Mouse (Mus musculus) neural tube, embryonic 13.5 days (tissue): ENCODE measurements around the gene Nr0b2. TPM values are rescaled to one million over a fixed set of nuclear protein-coding genes. Genes with fewer than 3 reads are reported as not detected.

ENCODE experiments used
- ATAC-seq: fragments of 200-750 bp; cut with Nextera tagmentation; 2 replicates; pipeline ENCODE4 v1.8.0; 2017; ENCODE audit warnings: low read depth, mild to moderate bottlenecking, moderate TSS enrichment, moderate library complexity
- H3K27ac ChIP-seq: fragments of 300-500 bp; sonication (generic); replicated peaks from 2 replicates; pipeline ENCODE4 v1.5.1; 2015; ENCODE audit warnings: moderate library complexity, mild to moderate bottlenecking, inconsistent platforms
- H3K27me3 ChIP-seq: fragments of 300-500 bp; sonication (generic); 2 replicates; pipeline ENCODE4 v1.6.1; 2015; ENCODE audit warnings: mild to moderate bottlenecking, inconsistent platforms
- H3K36me3 ChIP-seq: fragments of 300-500 bp; sonication (generic); 2 replicates; pipeline ENCODE4 v1.6.1; 2015; ENCODE audit warnings: mild to moderate bottlenecking, inconsistent platforms
- H3K4me1 ChIP-seq: fragments of 300-500 bp; sonication (generic); replicated peaks from 2 replicates; pipeline ENCODE4 v1.6.1; 2015; ENCODE audit warnings: inconsistent platforms
- H3K4me2 ChIP-seq: fragments of 300-500 bp; sonication (generic); 2 replicates; pipeline ENCODE4 v1.6.1; 2015; ENCODE audit warnings: inconsistent platforms, mild to moderate bottlenecking, moderate library complexity
- H3K4me3 ChIP-seq: fragments of 300-500 bp; sonication (generic); 2 replicates; pipeline ENCODE4 v1.5.1; 2015; ENCODE audit warnings: mild to moderate bottlenecking, inconsistent platforms
- H3K9ac ChIP-seq: fragments of 300-500 bp; sonication (generic); 2 replicates; pipeline ENCODE4 v1.6.1; 2015; ENCODE audit warnings: moderate library complexity, mild to moderate bottlenecking, inconsistent platforms
- H3K9me3 ChIP-seq: fragments of 300-500 bp; sonication (generic); 2 replicates; pipeline ENCODE4 v1.6.1; 2016; ENCODE audit warnings: inconsistent platforms
- WGBS: fragments of 180-500 bp; shearing (Covaris S2); methylation state at CpG from one replicate; pipeline ENCODE4 v1.1.7; 2015; 5-methylcytosine and 5-hydroxymethylcytosine counted together
- microRNA-seq: library from miRNA; unstranded; fragments of <30 nt; microRNA quantifications from one replicate; pipeline ENCODE4, GENCODE M21; 2016
- polyA plus RNA-seq: library from polyadenylated mRNA; unstranded; fragments of >200 nt; fragmentation: Nextera tagmentation; extraction: Ambion mirVana; gene quantifications from 2 replicates; pipeline ENCODE4 v1.2.1, GENCODE M21; 2015

The Nr0b2 gene
- polyA plus RNA-seq, 1 experiment from 2014 or later, result not detected

GRCm38 (mm10) chr4:133599116-133599515, 45.9 kb downstream of the Nr0b2 start:
- H3K4me1 ChIP-seq, result peaks cover 18% of the 10 kb centered on the region
- no peaks in the 10 kb centered on the region for H3K9me3 ChIP-seq
- no peak overlapping the region for H3K27ac ChIP-seq
- peak overlapping the region; percentile 61 for H3K9ac ChIP-seq
- 29% methylated on average over 7 of the region's 7 CpGs for WGBS
- no peak for ATAC-seq
- peak overlapping the region; percentile 44 for H3K4me3 ChIP-seq
- peaks cover 11% of the 10 kb centered on the region for H3K36me3 ChIP-seq
- H3K27me3 ChIP-seq, result peaks cover 69% of the 10 kb centered on the region
- peak overlapping the region; percentile 67 for H3K4me2 ChIP-seq

GRCm38 (mm10) chr4:133599571-133600073, 46.4 kb downstream of the Nr0b2 start:
- H3K4me3 ChIP-seq, result peak overlapping the region; percentile 44

DNA sequence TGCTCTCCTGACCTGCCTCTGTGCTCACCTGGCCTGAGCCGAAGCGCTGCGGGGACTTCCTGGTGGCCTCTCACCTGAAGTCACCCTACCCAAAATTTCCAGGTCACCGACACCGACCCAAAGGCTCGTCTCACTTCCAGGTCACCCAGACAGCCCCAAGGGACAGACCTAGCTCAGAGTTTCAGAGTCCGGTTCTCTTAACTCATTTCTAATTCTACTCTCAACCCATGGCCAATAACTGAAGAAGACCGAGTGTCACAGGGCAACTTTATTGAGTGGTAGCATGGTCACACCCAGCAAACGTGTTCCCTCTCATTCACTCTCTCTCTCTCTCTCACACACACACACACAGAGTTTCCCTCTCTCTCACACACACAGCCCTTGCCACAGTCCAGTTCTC, 47.1 kb downstream of the Nr0b2 start:
- Histone ChIP-seq H3K4me3 (peak overlapping the region; percentile 44), H3K9me3 (no peaks in the 10 kb centered on the region), H3K27ac (no peak overlapping the region), H3K4me1 (peaks cover 18% of the 10 kb centered on the region), H3K27me3 (peaks cover 69% of the 10 kb centered on the region), H3K4me2 (peak overlapping the region; percentile 67), H3K36me3 (peaks cover 17% of the 10 kb centered on the region), H3K9ac (no peak overlapping the region)
- ATAC-seq, result no peak
- WGBS, result 19% methylated on average over 9 of the region's 9 CpGs

More at GRCm38 (mm10) chr4:133599571-133600073, 46.4 kb downstream of the Nr0b2 start:
- peak; percentile 94 for ATAC-seq
- under 1% methylated on average over 50 of the region's 50 CpGs for WGBS
- Histone ChIP-seq H3K4me1 (peaks cover 18% of the 10 kb centered on the region), H3K9me3 (no peaks in the 10 kb centered on the region), H3K4me2 (peak overlapping the region; percentile 67), H3K27ac (no peak overlapping the region), H3K9ac (peak overlapping the region; percentile 61), H3K36me3 (peaks cover 14% of the 10 kb centered on the region), H3K27me3 (peaks cover 69% of the 10 kb centered on the region)

GRCm38 (mm10) chr4:133601721-133602218, 48.6 kb downstream of the Nr0b2 start, which contains the start of gene Sfn:
TSS of gene Sfn (minus strand) at chr4:133602168.
- peaks cover 32% of the 10 kb centered on the region for H3K36me3 ChIP-seq
- H3K4me2 ChIP-seq, result peak within 1 kb of the TSS; percentile 12; the same call in 1 of the 2 replicates
- WGBS, result under 1% methylated on average over 16 of the region's 16 CpGs
- no peak within 1 kb of the TSS for H3K9ac ChIP-seq
- ATAC-seq, result no peak
- no peak within 1 kb of the TSS for H3K27ac ChIP-seq
- H3K4me1 ChIP-seq, result peaks cover 18% of the 10 kb centered on the region
- no peaks in the 10 kb centered on the region for H3K9me3 ChIP-seq
- no peak within 1 kb of the TSS for H3K4me3 ChIP-seq
- peaks cover 69% of the 10 kb centered on the region for H3K27me3 ChIP-seq

DNA sequence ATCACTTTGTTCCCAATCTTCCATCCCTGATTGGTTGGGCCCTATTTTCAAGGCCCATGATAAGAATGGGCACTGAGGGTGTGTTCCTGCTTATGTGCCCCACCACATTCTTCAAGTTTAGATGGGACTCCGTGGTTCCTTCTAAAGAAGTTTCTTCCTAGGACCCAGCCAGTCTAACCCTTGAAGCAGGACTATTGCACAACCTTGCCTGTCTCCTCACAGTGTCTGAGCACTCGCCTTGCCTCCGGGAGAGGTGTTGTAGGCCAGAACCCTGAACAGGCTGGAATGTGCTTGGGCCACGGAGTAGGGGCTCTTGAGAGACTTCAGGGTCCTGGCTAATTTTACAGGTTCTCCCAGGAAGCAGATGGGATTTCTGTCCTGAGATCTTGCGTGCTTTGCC, 49.9 kb downstream of the Nr0b2 start:
- H3K9ac ChIP-seq, result no peak overlapping the region
- peaks cover 58% of the 10 kb centered on the region for H3K27me3 ChIP-seq
- H3K4me2 ChIP-seq, result no peak overlapping the region
- peaks cover 43% of the 10 kb centered on the region for H3K36me3 ChIP-seq
- H3K4me1 ChIP-seq, result peaks cover 18% of the 10 kb centered on the region
- 90% methylated on average over 5 of the region's 5 CpGs for WGBS
- H3K9me3 ChIP-seq, result no peaks in the 10 kb centered on the region
- no peak overlapping the region for H3K4me3 ChIP-seq
- no peak for ATAC-seq
- H3K27ac ChIP-seq, result no peak overlapping the region

GRCm38 (mm10) chr4:133604175-133604574, 51.0 kb downstream of the Nr0b2 start:
- ATAC-seq, result no peak
- Histone ChIP-seq H3K4me3 (no peak overlapping the region), H3K9ac (no peak overlapping the region), H3K4me1 (peaks cover 16% of the 10 kb centered on the region), H3K4me2 (no peak overlapping the region), H3K9me3 (no peaks in the 10 kb centered on the region), H3K27ac (no peak overlapping the region), H3K27me3 (peaks cover 47% of the 10 kb centered on the region), H3K36me3 (peaks cover 52% of the 10 kb centered on the region)
- WGBS, result 88% methylated on average over 7 of the region's 7 CpGs

DNA sequence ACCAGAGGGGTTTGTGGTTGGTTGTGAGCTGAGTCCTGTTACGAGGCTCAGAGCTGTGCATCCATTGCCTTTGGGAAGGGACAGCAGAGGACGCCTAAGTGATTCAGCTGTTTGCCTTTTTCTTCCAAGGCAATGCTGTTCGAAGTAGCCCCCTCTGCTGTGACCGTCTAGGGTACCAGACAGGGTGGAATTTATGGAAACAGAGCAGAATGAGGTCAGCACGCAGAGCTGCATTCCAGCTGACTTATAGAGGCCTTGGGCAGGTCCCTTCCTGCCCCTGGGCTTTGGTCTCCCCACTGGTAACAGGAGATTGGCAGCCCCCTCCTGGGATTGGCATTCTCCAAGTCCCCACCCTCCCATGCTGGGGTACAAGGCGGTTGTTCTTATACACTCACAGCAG, 51.7 kb downstream of the Nr0b2 start:
- H3K4me3 ChIP-seq, result no peak overlapping the region
- peaks cover 40% of the 10 kb centered on the region for H3K27me3 ChIP-seq
- H3K27ac ChIP-seq, result no peak overlapping the region
- H3K9me3 ChIP-seq, result no peaks in the 10 kb centered on the region
- H3K4me1 ChIP-seq, result peaks cover 10% of the 10 kb centered on the region
- no peak overlapping the region for H3K4me2 ChIP-seq
- ATAC-seq, result no peak
- no peak overlapping the region for H3K9ac ChIP-seq
- 66% methylated on average over 6 of the region's 6 CpGs for WGBS
- peaks cover 57% of the 10 kb centered on the region for H3K36me3 ChIP-seq

GRCm38 (mm10) chr4:133605330-133605729, 52.2 kb downstream of the Nr0b2 start:
- ATAC-seq, result no peak
- Histone ChIP-seq H3K27me3 (peaks cover 36% of the 10 kb centered on the region), H3K27ac (no peak overlapping the region), H3K9me3 (no peaks in the 10 kb centered on the region), H3K4me1 (0 out of 2 replicates have a peak, but pooled peaks cover 5% of the 10 kb centered on the region), H3K4me3 (no peak overlapping the region), H3K9ac (no peak overlapping the region), H3K4me2 (no peak overlapping the region), H3K36me3 (peaks cover 61% of the 10 kb centered on the region)
- 58% methylated on average over 9 of the region's 9 CpGs for WGBS

Small RNA genes lying within 50 kb of the gene (microRNA-seq; reads per million reads assigned to microRNA genes)
- not detected for gene Gm23158

Other genes starting within 250 kb of the Nr0b2 start
- gene Wdtc1, start 199.9 kb upstream of the Nr0b2 start, polyA plus RNA-seq, result 21.9 and 24.3 TPM in 2 replicates
- gene Slc9a1, start 183.7 kb upstream of the Nr0b2 start, polyA plus RNA-seq, result 7.0 and 7.1 TPM in 2 replicates
- 0.14 and 0.33 TPM in 2 replicates for gene Tent5b, start 73.2 kb upstream of the Nr0b2 start, polyA plus RNA-seq
- gene Trnp1, start 54.8 kb upstream of the Nr0b2 start, polyA plus RNA-seq, result 5.0 and 6.7 TPM in 2 replicates
- gene Kdf1, start 34.4 kb upstream of the Nr0b2 start, polyA plus RNA-seq, result 0.15 and 0.39 TPM in 2 replicates
- gene Nudc, start 7.4 kb upstream of the Nr0b2 start, polyA plus RNA-seq, result 244 and 267 TPM in 2 replicates
- gene Gpatch3, start 21.4 kb downstream of the Nr0b2 start, polyA plus RNA-seq, result 7.0 and 7.8 TPM in 2 replicates
- gene Gpn2, start 31.0 kb downstream of the Nr0b2 start, polyA plus RNA-seq, result 17.7 TPM in 2 replicates
- 1.0 and 3.3 TPM in 2 replicates for gene Sfn, start 48.8 kb downstream of the Nr0b2 start, polyA plus RNA-seq
- gene Zdhhc18, start 96.8 kb downstream of the Nr0b2 start, polyA plus RNA-seq, result 2.8 and 4.3 TPM in 2 replicates
- 12.3 and 14.2 TPM in 2 replicates for gene Pigv, start 119.3 kb downstream of the Nr0b2 start, polyA plus RNA-seq
- 31.8 and 37.3 TPM in 2 replicates for gene Arid1a, start 203.4 kb downstream of the Nr0b2 start, polyA plus RNA-seq